Mouse (Mus musculus) stomach, embryonic 15.5 days (tissue): Measurements from ENCODE around the gene Rmnd1. TPM values are rescaled to one million over a fixed set of nuclear protein-coding genes. Genes with fewer than 3 reads are reported as not detected.

Source experiments
- ATAC-seq: fragments of 200-750 bp; cut with Nextera tagmentation; 2 replicates; pipeline ENCODE4 v1.8.0; 2017; ENCODE audit warnings: low read depth, moderate number of reproducible peaks, moderate TSS enrichment; ENCODE audit not compliant: insufficient read depth, low FRiP score
- H3K27ac ChIP-seq: fragments of 300-500 bp; sonication (generic); 2 replicates; pipeline ENCODE4 v1.5.1; 2015; ENCODE audit warnings: mild to moderate bottlenecking, inconsistent platforms
- H3K27me3 ChIP-seq: fragments of 300-500 bp; sonication (generic); replicated peaks from 2 replicates; pipeline ENCODE4 v1.6.1; 2015; ENCODE audit warnings: inconsistent platforms
- H3K36me3 ChIP-seq: fragments of 300-500 bp; sonication (generic); 2 replicates; pipeline ENCODE4 v1.6.1; 2015; ENCODE audit warnings: inconsistent platforms
- H3K4me1 ChIP-seq: fragments of 300-500 bp; sonication (generic); 2 replicates; pipeline ENCODE4 v1.6.1; 2015; ENCODE audit warnings: inconsistent platforms
- H3K4me2 ChIP-seq: fragments of 300-500 bp; sonication (generic); 2 replicates; pipeline ENCODE4 v1.6.1; 2015; ENCODE audit warnings: mild to moderate bottlenecking, inconsistent platforms
- H3K4me3 ChIP-seq: fragments of 300-500 bp; sonication (generic); replicated peaks from 2 replicates; pipeline ENCODE4 v1.5.1; 2015; ENCODE audit warnings: inconsistent platforms
- H3K9ac ChIP-seq: fragments of 300-500 bp; sonication (generic); 2 replicates; pipeline ENCODE4 v1.6.1; 2015; ENCODE audit warnings: inconsistent platforms
- H3K9me3 ChIP-seq: fragments of 300-500 bp; sonication (generic); 2 replicates; pipeline ENCODE4 v1.6.1; 2016; ENCODE audit warnings: inconsistent platforms
- WGBS: fragments of 180-500 bp; shearing (Covaris S2); methylation state at CpG from one replicate; pipeline ENCODE4 v1.1.7; 2015; 5-methylcytosine and 5-hydroxymethylcytosine counted together
- polyA plus RNA-seq: library from polyadenylated mRNA; unstranded; fragments of >200 nt; fragmentation: Nextera tagmentation; extraction: Ambion mirVana; gene quantifications from 2 replicates; pipeline ENCODE4 v1.2.1, GENCODE M21; 2015

The Rmnd1 gene
- polyA plus RNA-seq, 1 experiment from 2014 or later: 41.6 TPM

- ATAC-seq: no peak
- no peak overlapping the region for H3K27ac ChIP-seq
- no peaks in the 10 kb centered on the region for H3K9me3 ChIP-seq
- no peak overlapping the region for H3K4me2 ChIP-seq
- H3K9ac ChIP-seq: no peak overlapping the region
- no peaks in the 10 kb centered on the region for H3K27me3 ChIP-seq
- 0 out of 2 replicates have a peak, but pooled peaks cover 4% of the 10 kb centered on the region for H3K36me3 ChIP-seq
- peaks cover 25% of the 10 kb centered on the region for H3K4me1 ChIP-seq
- no peak overlapping the region for H3K4me3 ChIP-seq
- 45% methylated on average over 2 of the region's 2 CpGs for WGBS
Observed at GRCm38 (mm10) chr10:4390550-4390949, 41.6 kb downstream of the Rmnd1 start.

GRCm38 (mm10) chr10:4389461-4390112 lies 42.6 kb downstream of the Rmnd1 start:
- 46% methylated on average over 5 of the region's 5 CpGs for WGBS
- Histone ChIP-seq H3K9me3 (no peaks in the 10 kb centered on the region), H3K9ac (no peak overlapping the region), H3K4me1 (peaks cover 25% of the 10 kb centered on the region), H3K27ac (no peak overlapping the region), H3K27me3 (no peaks in the 10 kb centered on the region), H3K36me3 (0 out of 2 replicates have a peak, but pooled peaks cover 3% of the 10 kb centered on the region), H3K4me2 (peak overlapping the region; percentile 81), H3K4me3 (peak overlapping the region; percentile 93)
- ATAC-seq: no peak

GRCm38 (mm10) chr10:4389036-4389435 lies 43.2 kb downstream of the Rmnd1 start:
- H3K9me3 ChIP-seq: no peaks in the 10 kb centered on the region
- no peaks in the 10 kb centered on the region for H3K36me3 ChIP-seq
- no peaks in the 10 kb centered on the region for H3K27me3 ChIP-seq
- WGBS: 9% methylated on average over 10 of the region's 10 CpGs
- peak overlapping the region; percentile 93 for H3K4me3 ChIP-seq
- no peak overlapping the region for H3K27ac ChIP-seq
- peaks cover 25% of the 10 kb centered on the region for H3K4me1 ChIP-seq
- ATAC-seq: no peak
- H3K4me2 ChIP-seq: peak overlapping the region; percentile 81
- H3K9ac ChIP-seq: no peak overlapping the region

GRCm38 (mm10) chr10:4388384-4388745 lies 43.8 kb downstream of the Rmnd1 start:
- Histone ChIP-seq H3K4me3 (peak overlapping the region; percentile 93), H3K4me1 (peaks cover 25% of the 10 kb centered on the region), H3K36me3 (no peaks in the 10 kb centered on the region), H3K27me3 (no peaks in the 10 kb centered on the region), H3K9ac (peak overlapping the region; percentile 94), H3K4me2 (peak overlapping the region; percentile 81), H3K27ac (peak overlapping the region; percentile 100), H3K9me3 (no peaks in the 10 kb centered on the region)
- no peak for ATAC-seq
- WGBS: under 1% methylated on average over 19 of the region's 19 CpGs

GRCm38 (mm10) chr10:4387701-4388383 lies 44.3 kb downstream of the Rmnd1 start, which contains the start of gene Zbtb2:
Gene Zbtb2 (minus strand): TSS chr10:4388108.
- Histone ChIP-seq H3K9ac (peak within 1 kb of the TSS; percentile 94), H3K4me2 (peak within 1 kb of the TSS; percentile 81), H3K27ac (peak within 1 kb of the TSS; percentile 100), H3K4me3 (peak within 1 kb of the TSS; percentile 93), H3K9me3 (no peaks in the 10 kb centered on the region), H3K36me3 (no peaks in the 10 kb centered on the region), H3K27me3 (no peaks in the 10 kb centered on the region), H3K4me1 (peaks cover 25% of the 10 kb centered on the region)
- WGBS: under 1% methylated on average over 71 of the region's 87 CpGs
- no peak for ATAC-seq

- H3K36me3 ChIP-seq: no peaks in the 10 kb centered on the region
- peak overlapping the region; percentile 94 for H3K9ac ChIP-seq
- peak overlapping the region; percentile 93 for H3K4me3 ChIP-seq
- H3K4me1 ChIP-seq: peaks cover 25% of the 10 kb centered on the region
- H3K9me3 ChIP-seq: no peaks in the 10 kb centered on the region
- peak; percentile 92 for ATAC-seq
- H3K27ac ChIP-seq: peak overlapping the region; percentile 100
- H3K27me3 ChIP-seq: no peaks in the 10 kb centered on the region
- WGBS: under 1% methylated on average over 72 of the region's 133 CpGs
- H3K4me2 ChIP-seq: peak overlapping the region; percentile 81
Observed at GRCm38 (mm10) chr10:4386609-4387591, 45.3 kb downstream of the Rmnd1 start.

GRCm38 (mm10) chr10:4384244-4384643 lies 47.9 kb downstream of the Rmnd1 start:
- H3K36me3 ChIP-seq: no peaks in the 10 kb centered on the region
- no peaks in the 10 kb centered on the region for H3K9me3 ChIP-seq
- ATAC-seq: no peak
- H3K4me2 ChIP-seq: no peak overlapping the region
- no peak overlapping the region for H3K4me3 ChIP-seq
- WGBS: 94% methylated on average over 7 of the region's 7 CpGs
- no peak overlapping the region for H3K9ac ChIP-seq
- H3K27ac ChIP-seq: no peak overlapping the region
- H3K27me3 ChIP-seq: no peaks in the 10 kb centered on the region
- H3K4me1 ChIP-seq: peaks cover 8% of the 10 kb centered on the region

GRCm38 (mm10) chr10:4380748-4381147 lies 51.4 kb downstream of the Rmnd1 start:
- 82% methylated on average over 5 of the region's 5 CpGs for WGBS
- Histone ChIP-seq H3K36me3 (no peaks in the 10 kb centered on the region), H3K4me2 (no peak overlapping the region), H3K4me3 (no peak overlapping the region), H3K9ac (no peak overlapping the region), H3K4me1 (peaks cover 11% of the 10 kb centered on the region; the same call in 1 of the 2 replicates), H3K9me3 (no peaks in the 10 kb centered on the region), H3K27me3 (no peaks in the 10 kb centered on the region), H3K27ac (no peak overlapping the region)
- no peak for ATAC-seq

- Histone ChIP-seq H3K4me2 (no peak overlapping the region), H3K27ac (peak overlapping the region; percentile 75), H3K4me3 (no peak overlapping the region), H3K9ac (no peak overlapping the region), H3K9me3 (no peaks in the 10 kb centered on the region), H3K27me3 (no peaks in the 10 kb centered on the region), H3K36me3 (peaks cover 5% of the 10 kb centered on the region), H3K4me1 (peaks cover 11% of the 10 kb centered on the region; the same call in 1 of the 2 replicates)
- no peak for ATAC-seq
- 66% methylated on average over 7 of the region's 7 CpGs for WGBS
Observed at GRCm38 (mm10) chr10:4376931-4377330, 55.3 kb downstream of the Rmnd1 start.

- Histone ChIP-seq H3K9me3 (no peaks in the 10 kb centered on the region), H3K27ac (peak overlapping the region; percentile 75), H3K36me3 (peaks cover 8% of the 10 kb centered on the region), H3K9ac (no peak overlapping the region), H3K27me3 (no peaks in the 10 kb centered on the region), H3K4me3 (no peak overlapping the region), H3K4me1 (peaks cover 11% of the 10 kb centered on the region; the same call in 1 of the 2 replicates), H3K4me2 (no peak overlapping the region)
- peak; percentile 79; the same call in 1 of the 2 replicates for ATAC-seq
- 44% methylated on average over 7 of the region's 7 CpGs for WGBS
Observed at GRCm38 (mm10) chr10:4376461-4376860, 55.7 kb downstream of the Rmnd1 start.

- 62% methylated on average over 7 of the region's 7 CpGs for WGBS
- H3K27ac ChIP-seq: no peak overlapping the region
- H3K4me3 ChIP-seq: no peak overlapping the region
- no peak overlapping the region for H3K9ac ChIP-seq
- no peaks in the 10 kb centered on the region for H3K27me3 ChIP-seq
- H3K4me2 ChIP-seq: no peak overlapping the region
- peaks cover 11% of the 10 kb centered on the region; the same call in 1 of the 2 replicates for H3K4me1 ChIP-seq
- H3K9me3 ChIP-seq: no peaks in the 10 kb centered on the region
- no peak for ATAC-seq
- peaks cover 8% of the 10 kb centered on the region for H3K36me3 ChIP-seq
Observed at GRCm38 (mm10) chr10:4375267-4375666, 56.9 kb downstream of the Rmnd1 start.
